Mouse (Mus musculus): ENCODE measurements around the gene C1qc. TPM values are rescaled to one million over a fixed set of nuclear protein-coding genes. Genes with fewer than 3 reads are reported as not detected.
A peak's percentile ranks its signal among the peaks of the same experiment; 100 is the strongest.

C1qc gene
- polyA plus RNA-seq, 1 experiment from 2014 or later, result 30.9 TPM

DNA sequence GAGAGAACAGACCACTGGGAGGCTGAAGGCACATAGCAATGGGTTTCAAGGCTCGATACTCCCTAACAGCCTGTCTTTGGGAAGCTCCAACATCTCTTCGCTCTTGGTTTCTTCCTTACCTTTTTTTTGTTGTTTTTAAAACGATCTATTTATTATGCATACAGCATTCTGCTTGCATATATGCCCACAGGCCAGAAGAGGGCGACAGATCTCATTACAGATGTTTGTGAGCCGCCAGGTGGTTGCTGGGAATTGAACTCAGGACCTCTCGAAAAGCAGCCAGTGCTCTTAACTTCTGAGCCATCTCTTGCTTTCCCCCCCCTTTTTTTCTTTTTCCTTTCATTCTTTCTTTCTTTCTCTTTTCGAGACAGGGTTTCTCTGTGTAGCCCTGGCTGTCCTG lies 6.3 kb upstream of the C1qc start:
- no peak for DNase-seq (ENCODE audit: low spot score)

DNA sequence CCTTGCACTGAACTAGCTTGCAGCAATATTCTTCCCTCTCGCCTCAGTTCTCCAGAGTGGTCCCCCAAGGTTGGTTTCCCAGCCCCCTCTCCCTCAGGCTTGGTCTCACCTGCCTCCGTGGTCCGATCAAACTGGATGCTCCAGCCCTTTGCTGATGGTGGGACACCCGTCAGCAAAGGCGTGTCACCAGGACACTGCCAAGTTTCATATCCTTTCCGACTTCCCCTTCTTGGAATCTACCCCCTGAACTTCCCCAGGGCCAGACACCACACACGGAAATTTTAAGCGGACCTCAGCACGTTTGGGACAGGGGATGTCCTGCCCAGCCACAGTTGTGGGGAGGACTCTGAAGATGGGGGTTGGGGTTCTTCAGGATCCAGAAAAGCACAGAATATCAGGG lies 5.8 kb upstream of the C1qc start, which contains the start of gene C1qa:
Gene C1qa (minus strand): TSS at position 167 of the 400 bp plus-strand sequence.
- Histone ChIP-seq H3K4me2 (replicated peaks; ENCODE audit: low read depth, low read length) (no peak within 1 kb of the TSS), H3K4me1 (ENCODE audit: insufficient read depth, low read depth, low read length) (no peaks in the 10 kb centered on the region), H3K27me3 (replicated peaks; ENCODE audit: insufficient read depth, low read length) (0 out of 2 replicates have a peak, but pooled peaks cover 5% of the 10 kb centered on the region), H3K9me3 (ENCODE audit: low read length) (no peaks in the 10 kb centered on the region), H3K27ac (ENCODE audit: low read length) (no peak within 1 kb of the TSS), H3K36me3 (ENCODE audit: insufficient read depth, low read length) (no peaks in the 10 kb centered on the region), H3K4me3 (ENCODE audit: low read depth, low read length) (no peak within 1 kb of the TSS), H3K9ac (replicated peaks; ENCODE audit: low read depth) (no peak within 1 kb of the TSS)
- no peak for TF ChIP-seq CTCF (IDR thresholded peaks at IDR 0.05)
- TF ChIP-seq EP300 (IDR thresholded peaks at IDR 0.05), result no peak
- no peak for DNase-seq (ENCODE audit: low spot score)
- ATAC-seq, result no peak
- 63% methylated on average over 9 of the region's 9 CpGs for WGBS

More for the DNA sequence above, 6.3 kb upstream of the C1qc start:
- Histone ChIP-seq H3K27me3 (replicated peaks; ENCODE audit: insufficient read depth, low read length) (0 out of 2 replicates have a peak, but pooled peaks cover 7% of the 10 kb centered on the region), H3K4me1 (ENCODE audit: insufficient read depth, low read depth, low read length) (no peaks in the 10 kb centered on the region), H3K4me2 (replicated peaks; ENCODE audit: low read depth, low read length) (no peak overlapping the region), H3K9me3 (ENCODE audit: low read length) (no peaks in the 10 kb centered on the region), H3K9ac (replicated peaks; ENCODE audit: low read depth) (no peak overlapping the region), H3K27ac (ENCODE audit: low read length) (no peak overlapping the region), H3K4me3 (ENCODE audit: low read depth, low read length) (no peak overlapping the region), H3K36me3 (ENCODE audit: insufficient read depth, low read length) (no peaks in the 10 kb centered on the region)
- TF ChIP-seq EP300 (IDR thresholded peaks at IDR 0.05), result no peak
- peak; percentile 41 for TF ChIP-seq CTCF (IDR thresholded peaks at IDR 0.05)
- no peak for ATAC-seq
- WGBS, result 54% methylated on average over 7 of the region's 7 CpGs

DNA sequence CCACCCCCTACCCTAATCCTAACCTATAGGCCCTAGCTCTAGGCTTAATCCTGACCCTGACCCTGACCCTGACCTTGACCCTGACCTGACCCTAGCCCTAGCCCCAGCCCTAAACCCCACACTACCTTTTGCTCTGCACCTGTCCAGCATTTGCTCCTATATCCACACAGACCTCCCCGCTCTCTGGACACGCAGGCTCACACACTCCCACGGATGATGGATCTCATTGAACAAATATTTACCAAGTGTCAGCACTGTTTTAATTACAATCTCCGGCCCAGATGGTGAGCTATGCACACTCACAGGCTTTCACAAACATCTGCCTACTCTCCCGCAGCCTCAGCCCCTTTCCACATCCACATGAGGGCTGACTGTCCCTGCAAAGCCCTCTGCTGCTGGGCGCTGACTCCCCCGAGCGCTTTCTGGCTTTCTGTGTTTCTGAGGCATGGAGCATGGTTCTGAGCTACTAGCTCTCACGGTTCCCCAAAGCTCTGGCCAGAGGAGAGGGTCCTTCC lies 5.3 kb upstream of the C1qc start:
- H3K27me3 ChIP-seq (replicated peaks; ENCODE audit: insufficient read depth, low read length), result 0 out of 2 replicates have a peak, but pooled peaks cover 5% of the 10 kb centered on the region
- no peak for ATAC-seq
- WGBS, result 21% methylated on average over 9 of the region's 9 CpGs
- H3K4me2 ChIP-seq (replicated peaks; ENCODE audit: low read depth, low read length), result no peak overlapping the region
- no peak overlapping the region for H3K4me3 ChIP-seq (ENCODE audit: low read depth, low read length)
- TF ChIP-seq CTCF (IDR thresholded peaks at IDR 0.05) (no peak), EP300 (IDR thresholded peaks at IDR 0.05) (no peak)
- no peak overlapping the region for H3K27ac ChIP-seq (ENCODE audit: low read length)
- no peak overlapping the region for H3K9ac ChIP-seq (replicated peaks; ENCODE audit: low read depth)
- no peaks in the 10 kb centered on the region for H3K4me1 ChIP-seq (ENCODE audit: insufficient read depth, low read depth, low read length)
- no peaks in the 10 kb centered on the region for H3K36me3 ChIP-seq (ENCODE audit: insufficient read depth, low read length)
- no peak for DNase-seq (ENCODE audit: low spot score)
- H3K9me3 ChIP-seq (ENCODE audit: low read length), result no peaks in the 10 kb centered on the region

DNA sequence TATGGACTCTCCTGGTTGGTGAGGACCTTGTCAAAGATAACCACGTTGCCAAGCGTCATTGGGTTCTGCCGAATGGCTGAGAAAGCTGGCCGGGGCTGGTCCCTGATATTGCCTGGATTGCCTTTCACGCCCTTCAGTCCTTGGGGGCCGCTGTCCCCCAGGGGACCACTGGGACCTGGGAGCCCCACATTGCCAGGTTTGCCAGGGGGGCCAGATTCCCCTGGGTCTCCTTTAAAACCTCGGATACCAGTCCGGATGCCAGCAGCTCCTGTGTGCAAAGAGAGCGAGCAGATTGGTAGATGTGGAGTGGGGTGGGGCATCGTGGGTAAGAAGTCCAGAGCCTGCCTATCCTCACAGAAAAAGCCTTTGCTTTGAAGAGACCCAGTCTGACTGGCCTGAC lies 3.6 kb upstream of the C1qc start:
- no peaks in the 10 kb centered on the region for H3K4me1 ChIP-seq (ENCODE audit: insufficient read depth, low read depth, low read length)
- no peak for ATAC-seq
- H3K27me3 ChIP-seq (replicated peaks; ENCODE audit: insufficient read depth, low read length), result 0 out of 2 replicates have a peak, but pooled peaks cover 5% of the 10 kb centered on the region
- no peak overlapping the region for H3K4me3 ChIP-seq (ENCODE audit: low read depth, low read length)
- H3K4me2 ChIP-seq (replicated peaks; ENCODE audit: low read depth, low read length), result no peak overlapping the region
- no peak for TF ChIP-seq CTCF (IDR thresholded peaks at IDR 0.05)
- no peak for TF ChIP-seq EP300 (IDR thresholded peaks at IDR 0.05)
- no peaks in the 10 kb centered on the region for H3K9me3 ChIP-seq (ENCODE audit: low read length)
- no peak overlapping the region for H3K9ac ChIP-seq (replicated peaks; ENCODE audit: low read depth)
- WGBS, result 29% methylated on average over 10 of the region's 10 CpGs
- H3K27ac ChIP-seq (ENCODE audit: low read length), result no peak overlapping the region
- H3K36me3 ChIP-seq (ENCODE audit: insufficient read depth, low read length), result no peaks in the 10 kb centered on the region
- DNase-seq (ENCODE audit: low spot score), result no peak

DNA sequence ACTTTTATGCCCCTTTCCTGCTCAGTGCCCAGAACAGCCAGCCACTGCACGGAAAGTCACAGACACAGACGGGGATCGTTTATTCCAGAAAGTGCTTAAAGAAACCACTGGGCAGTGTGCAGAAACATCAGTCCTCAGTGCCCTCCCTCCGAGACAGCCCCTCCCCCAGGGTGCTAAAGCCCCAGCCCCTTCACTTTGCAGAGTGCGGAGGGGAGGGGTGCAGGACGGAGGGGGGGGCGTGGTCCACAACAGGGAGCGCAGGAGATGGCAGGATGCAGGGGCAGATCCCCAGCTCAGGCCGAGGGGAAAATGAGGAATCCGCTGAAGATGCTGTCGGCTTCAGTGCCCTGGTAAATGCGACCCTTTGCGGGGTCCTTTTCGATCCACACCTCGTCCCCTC lies 3.0 kb upstream of the C1qc start:
- DNase-seq (ENCODE audit: low spot score) (no peak), ATAC-seq (no peak)
- Histone ChIP-seq H3K27ac (ENCODE audit: low read length) (no peak overlapping the region), H3K4me2 (replicated peaks; ENCODE audit: low read depth, low read length) (no peak overlapping the region), H3K4me3 (ENCODE audit: low read depth, low read length) (no peak overlapping the region), H3K36me3 (ENCODE audit: insufficient read depth, low read length) (no peaks in the 10 kb centered on the region), H3K9ac (replicated peaks; ENCODE audit: low read depth) (no peak overlapping the region), H3K9me3 (ENCODE audit: low read length) (no peaks in the 10 kb centered on the region), H3K4me1 (ENCODE audit: insufficient read depth, low read depth, low read length) (no peaks in the 10 kb centered on the region), H3K27me3 (replicated peaks; ENCODE audit: insufficient read depth, low read length) (0 out of 2 replicates have a peak, but pooled peaks cover 5% of the 10 kb centered on the region)
- TF ChIP-seq EP300 (IDR thresholded peaks at IDR 0.05), result no peak
- TF ChIP-seq CTCF (IDR thresholded peaks at IDR 0.05), result no peak
- 4% methylated on average over 15 of the region's 15 CpGs for WGBS

DNA sequence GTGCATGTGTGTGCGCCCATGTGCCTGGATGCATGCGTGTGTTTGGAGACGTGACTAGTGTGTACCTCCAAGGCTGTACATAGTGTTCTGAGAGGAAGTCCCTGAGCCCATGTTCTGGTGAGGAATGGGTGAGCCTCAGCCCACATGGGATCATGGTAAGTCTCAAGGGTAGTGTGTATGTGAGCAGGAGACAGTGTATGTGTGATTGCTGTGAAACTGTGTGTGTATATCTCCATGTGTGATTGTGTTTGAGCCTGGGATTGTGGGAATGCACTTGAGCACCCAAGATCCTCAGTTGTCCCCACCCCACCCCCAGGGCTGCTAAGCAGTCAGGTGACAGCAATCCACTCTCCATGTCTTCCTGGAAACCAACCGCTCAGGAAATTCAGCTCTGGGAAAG lies 2.0 kb upstream of the C1qc start:
- Histone ChIP-seq H3K4me2 (replicated peaks; ENCODE audit: low read depth, low read length) (no peak overlapping the region), H3K27ac (ENCODE audit: low read length) (no peak overlapping the region), H3K9ac (replicated peaks; ENCODE audit: low read depth) (no peak overlapping the region), H3K36me3 (ENCODE audit: insufficient read depth, low read length) (no peaks in the 10 kb centered on the region), H3K4me1 (ENCODE audit: insufficient read depth, low read depth, low read length) (no peaks in the 10 kb centered on the region), H3K27me3 (replicated peaks; ENCODE audit: insufficient read depth, low read length) (0 out of 2 replicates have a peak, but pooled peaks cover 5% of the 10 kb centered on the region), H3K9me3 (ENCODE audit: low read length) (no peaks in the 10 kb centered on the region), H3K4me3 (ENCODE audit: low read depth, low read length) (no peak overlapping the region)
- no peak for DNase-seq (ENCODE audit: low spot score)
- 75% methylated on average over 4 of the region's 4 CpGs for WGBS
- ATAC-seq, result no peak
- TF ChIP-seq EP300 (IDR thresholded peaks at IDR 0.05), result no peak
- TF ChIP-seq CTCF (IDR thresholded peaks at IDR 0.05), result no peak

Measured in lung, postnatal 0 days (tissue).